Mouse (Mus musculus) layer of hippocampus, postnatal 36 days (tissue): ENCODE results near the gene Gm42372. TPM values are rescaled to one million over a fixed set of nuclear protein-coding genes. Genes with fewer than 3 reads are reported as not detected.
A peak's percentile ranks its signal among the peaks of the same experiment; 100 is the strongest.

Experiments
- DNase-seq, 2 experiments: peaks; one replicate each; pipeline ENCODE4 v3.0.0; 2022
- total RNA-seq, 2 experiments: library from RNA; stranded (reverse); gene quantifications; 2 replicates each; pipeline ENCODE4 v1.2.3; 2021

Gm42372 gene
- total RNA-seq, 2 experiments from 2014 or later: 55.2 to 56.6 TPM

GRCm38 (mm10) chr7:16961678-16962077, 21.2 kb upstream of the Gm42372 start:
- DNase-seq: no peak

- DNase-seq: no peak
Measured at GRCm38 (mm10) chr7:16968414-16968813, 14.5 kb upstream of the Gm42372 start.

- DNase-seq: no peak
Measured at GRCm38 (mm10) chr7:16971160-16971559, 11.7 kb upstream of the Gm42372 start.

- no peak for DNase-seq
Measured at GRCm38 (mm10) chr7:16974018-16974417, 8.9 kb upstream of the Gm42372 start.

- DNase-seq: no peak
Measured at GRCm38 (mm10) chr7:16976298-16976697, 6.6 kb upstream of the Gm42372 start.

- no peak for DNase-seq
Measured at GRCm38 (mm10) chr7:16978173-16978572, 4.7 kb upstream of the Gm42372 start.

- DNase-seq: no peak
Measured at GRCm38 (mm10) chr7:16978593-16978992, 4.3 kb upstream of the Gm42372 start.

- peak; percentile 44 to 56 for DNase-seq
Measured at GRCm38 (mm10) chr7:16980348-16980747, 2.5 kb upstream of the Gm42372 start.

GRCm38 (mm10) chr7:16987541-16988149, 4.8 kb downstream of the Gm42372 start:
- no peak for DNase-seq

GRCm38 (mm10) chr7:16988405-16988804, 5.5 kb downstream of the Gm42372 start:
- no peak for DNase-seq

GRCm38 (mm10) chr7:16990006-16990744, 7.3 kb downstream of the Gm42372 start:
- no peak for DNase-seq

GRCm38 (mm10) chr7:16991681-16992450, 9.0 kb downstream of the Gm42372 start:
- no peak for DNase-seq

GRCm38 (mm10) chr7:16992451-16992807, 9.5 kb downstream of the Gm42372 start, which contains the start of gene Ccdc8:
Gene Ccdc8, plus strand, starts transcription at chr7:16992708.
- no peak for DNase-seq

- DNase-seq: no peak
Measured at GRCm38 (mm10) chr7:16993651-16994399, 10.9 kb downstream of the Gm42372 start.

GRCm38 (mm10) chr7:16994400-16994799, 11.5 kb downstream of the Gm42372 start:
- DNase-seq: no peak

- no peak for DNase-seq
Measured at GRCm38 (mm10) chr7:16995345-16995744, 12.5 kb downstream of the Gm42372 start.

- no peak for DNase-seq
Measured at GRCm38 (mm10) chr7:16999233-16999632, 16.3 kb downstream of the Gm42372 start.

GRCm38 (mm10) chr7:16999650-17000049, 16.8 kb downstream of the Gm42372 start:
- peak; percentile 87 to 89 for DNase-seq

- peak; percentile 78 to 81 for DNase-seq
Measured at GRCm38 (mm10) chr7:17002375-17003195, 19.7 kb downstream of the Gm42372 start.

GRCm38 (mm10) chr7:17003230-17003960, 20.5 kb downstream of the Gm42372 start:
- DNase-seq: no peak

- no peak for DNase-seq
Measured at GRCm38 (mm10) chr7:17004716-17005115, 21.8 kb downstream of the Gm42372 start.
